Mouse (Mus musculus) adrenal gland, adult (tissue): ENCODE data around the gene Cenpt.
A peak's percentile ranks its signal among the peaks of the same experiment; 100 is the strongest.

ENCODE experiments used
- DNase-seq, 2 experiments: peaks; one replicate each; pipeline ENCODE4 v3.0.0; 2022 to 2023; ENCODE audit warnings: low spot score in 1 of 2; ENCODE audit not compliant: inconsistent age in 2 of 2

The Cenpt gene

GRCm38 (mm10) chr8:105853178-105853577 lies at the start of gene Cenpt:
Cenpt (minus strand) TSS chr8:105853278.
- peak in 1 of 2 experiments; percentile 44 for DNase-seq

GRCm38 (mm10) chr8:105900941-105901616 lies 48.0 kb upstream of the Cenpt start:
- DNase-seq, result no peak

- peak; percentile 93 to 98 for DNase-seq
Observed at GRCm38 (mm10) chr8:105900180-105900940, 47.3 kb upstream of the Cenpt start, which contains the start of gene Pskh1. Pskh1 (plus strand) TSS chr8:105900441.

- DNase-seq, result no peak
Observed at GRCm38 (mm10) chr8:105897801-105898480, 44.9 kb upstream of the Cenpt start.

GRCm38 (mm10) chr8:105893339-105893738 lies 40.3 kb upstream of the Cenpt start, which contains the start of gene Nrn1l:
Nrn1l (plus strand) TSS chr8:105893567.
- DNase-seq, result peak; percentile 71 to 84

GRCm38 (mm10) chr8:105892432-105892831 lies 39.4 kb upstream of the Cenpt start:
- peak; percentile 35 to 64 for DNase-seq

- no peak for DNase-seq
Observed at GRCm38 (mm10) chr8:105890870-105891269, 37.8 kb upstream of the Cenpt start.

GRCm38 (mm10) chr8:105889756-105890465 lies 36.8 kb upstream of the Cenpt start:
- DNase-seq, result no peak

- peak; percentile 82 to 96 for DNase-seq
Observed at GRCm38 (mm10) chr8:105880754-105881520, 27.9 kb upstream of the Cenpt start, which contains the start of gene Edc4. Edc4 (plus strand) TSS chr8:105880881.

GRCm38 (mm10) chr8:105874301-105874700 lies 21.2 kb upstream of the Cenpt start:
- DNase-seq, result peak in 1 of 2 experiments; percentile 68

GRCm38 (mm10) chr8:105866364-105867029 lies 13.4 kb upstream of the Cenpt start:
- no peak for DNase-seq

GRCm38 (mm10) chr8:105861951-105862350 lies 8.9 kb upstream of the Cenpt start:
- DNase-seq, result peak in 1 of 2 experiments; percentile 76

GRCm38 (mm10) chr8:105860143-105860981 lies 7.3 kb upstream of the Cenpt start, which contains the start of gene Nutf2:
Nutf2 (plus strand) TSS chr8:105860580.
- peak; percentile 97 to 98 for DNase-seq

GRCm38 (mm10) chr8:105859314-105859713 lies 6.2 kb upstream of the Cenpt start:
- peak in 1 of 2 experiments; percentile 56 for DNase-seq

- DNase-seq, result no peak
Observed at GRCm38 (mm10) chr8:105858495-105858894, 5.4 kb upstream of the Cenpt start.

- no peak for DNase-seq
Observed at GRCm38 (mm10) chr8:105856168-105856835, 3.2 kb upstream of the Cenpt start.

- DNase-seq, result peak; percentile 70 to 76
Observed at GRCm38 (mm10) chr8:105855248-105856167, 2.4 kb upstream of the Cenpt start.
